Mouse (Mus musculus): ENCODE results near the gene Suox.
"Not testable (repeated sequence)": the region's sequence is repeated elsewhere in the genome, so short reads cannot be mapped to it uniquely, and the experiment has no call there.

Gene Suox

DNA sequence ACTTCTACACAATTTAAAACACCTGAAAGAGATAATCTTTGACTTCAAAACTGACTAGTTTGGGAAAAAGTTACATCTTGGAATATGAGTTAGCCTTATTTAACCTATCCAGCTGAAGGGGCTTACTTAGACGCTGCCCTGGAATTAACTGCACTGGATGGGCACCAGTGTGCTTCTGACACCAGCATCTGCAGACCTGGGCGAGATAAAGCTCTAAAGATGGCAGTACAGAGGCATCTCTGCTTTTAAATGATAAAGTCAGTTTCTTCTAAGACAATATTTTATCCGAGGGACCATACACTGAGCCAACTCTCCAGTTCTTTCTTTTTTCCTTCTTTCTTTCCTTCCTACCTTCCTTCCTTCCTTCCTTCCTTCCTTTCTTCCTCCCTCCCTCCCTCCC lies 9.1 kb downstream of the Suox start:
- DNase-seq (ENCODE audit: low spot score in 2 of 2), result no peak

GRCm38 (mm10) chr10:128663441-128664220 lies 10.2 kb downstream of the Suox start:
- no peak for DNase-seq (ENCODE audit: low spot score in 2 of 2)

- DNase-seq (ENCODE audit: low spot score in 2 of 2), result no peak
Observed at GRCm38 (mm10) chr10:128662465-128662864, 11.4 kb downstream of the Suox start.

- no peak for DNase-seq (ENCODE audit: low spot score in 2 of 2)
Observed at GRCm38 (mm10) chr10:128659490-128659889, 14.4 kb downstream of the Suox start.

DNA sequence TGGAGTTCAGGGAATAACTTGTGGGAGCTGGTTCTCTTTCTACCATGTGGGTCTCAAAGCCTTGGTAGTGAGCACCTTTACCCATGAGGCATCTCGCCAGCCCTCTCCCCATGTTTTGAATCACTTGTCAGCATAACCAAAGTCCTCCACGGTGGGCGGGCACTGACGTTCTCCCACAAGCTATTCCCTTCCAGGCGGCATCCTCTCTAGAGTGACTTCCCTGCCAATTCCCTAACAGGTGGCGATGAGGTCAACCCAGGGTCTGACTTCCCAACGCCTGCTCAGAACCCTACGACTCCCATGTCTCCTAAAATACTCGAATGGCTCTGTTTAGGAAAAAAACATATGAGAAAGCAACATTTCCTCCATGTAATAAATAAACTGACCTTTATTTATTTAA lies 16.0 kb downstream of the Suox start:
- no peak for DNase-seq (ENCODE audit: low spot score in 2 of 2)

- DNase-seq (ENCODE audit: low spot score in 2 of 2), result no peak
Observed at GRCm38 (mm10) chr10:128656731-128657130, 17.1 kb downstream of the Suox start.

DNA sequence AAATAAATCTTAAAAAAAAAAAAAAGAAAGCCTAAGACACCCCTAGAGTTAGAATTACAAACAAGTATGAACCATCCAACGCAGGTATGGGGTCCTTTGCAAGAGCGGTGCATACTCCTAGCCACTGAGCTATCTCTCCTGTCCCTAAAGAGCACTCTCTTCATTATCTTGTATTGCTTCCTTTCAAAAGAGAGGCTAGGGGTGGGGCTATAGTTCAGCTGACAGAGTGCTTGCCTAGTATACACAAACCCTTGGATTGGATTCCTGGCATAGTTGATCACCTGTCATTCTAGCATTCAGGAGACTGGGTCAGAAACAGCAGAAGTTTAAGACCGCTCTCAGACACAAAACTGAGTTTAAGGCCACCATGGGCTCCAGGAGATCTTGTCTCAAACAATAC lies 18.6 kb downstream of the Suox start:
- no peak for DNase-seq (ENCODE audit: low spot score in 2 of 2)

DNA sequence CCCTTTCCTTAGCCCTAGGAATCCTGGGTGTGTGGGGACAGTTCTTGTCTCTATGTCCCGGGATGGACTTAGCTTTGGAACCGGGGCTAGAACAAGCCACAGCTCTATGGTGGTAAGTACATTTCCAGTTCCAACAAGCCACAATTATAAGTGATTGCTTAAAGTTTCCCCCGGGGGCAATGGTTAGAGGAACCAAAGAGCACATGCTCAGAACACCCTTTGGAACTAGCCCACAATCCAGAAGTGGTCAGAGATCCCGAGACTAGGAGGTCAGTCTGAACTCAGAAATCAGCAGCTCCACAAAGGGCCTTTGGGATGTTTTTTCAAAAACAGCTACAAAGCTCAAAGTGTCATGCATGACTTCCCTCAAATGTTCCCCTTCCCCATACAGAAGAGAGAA lies 20.0 kb downstream of the Suox start:
- no peak for DNase-seq (ENCODE audit: low spot score in 2 of 2)

DNA sequence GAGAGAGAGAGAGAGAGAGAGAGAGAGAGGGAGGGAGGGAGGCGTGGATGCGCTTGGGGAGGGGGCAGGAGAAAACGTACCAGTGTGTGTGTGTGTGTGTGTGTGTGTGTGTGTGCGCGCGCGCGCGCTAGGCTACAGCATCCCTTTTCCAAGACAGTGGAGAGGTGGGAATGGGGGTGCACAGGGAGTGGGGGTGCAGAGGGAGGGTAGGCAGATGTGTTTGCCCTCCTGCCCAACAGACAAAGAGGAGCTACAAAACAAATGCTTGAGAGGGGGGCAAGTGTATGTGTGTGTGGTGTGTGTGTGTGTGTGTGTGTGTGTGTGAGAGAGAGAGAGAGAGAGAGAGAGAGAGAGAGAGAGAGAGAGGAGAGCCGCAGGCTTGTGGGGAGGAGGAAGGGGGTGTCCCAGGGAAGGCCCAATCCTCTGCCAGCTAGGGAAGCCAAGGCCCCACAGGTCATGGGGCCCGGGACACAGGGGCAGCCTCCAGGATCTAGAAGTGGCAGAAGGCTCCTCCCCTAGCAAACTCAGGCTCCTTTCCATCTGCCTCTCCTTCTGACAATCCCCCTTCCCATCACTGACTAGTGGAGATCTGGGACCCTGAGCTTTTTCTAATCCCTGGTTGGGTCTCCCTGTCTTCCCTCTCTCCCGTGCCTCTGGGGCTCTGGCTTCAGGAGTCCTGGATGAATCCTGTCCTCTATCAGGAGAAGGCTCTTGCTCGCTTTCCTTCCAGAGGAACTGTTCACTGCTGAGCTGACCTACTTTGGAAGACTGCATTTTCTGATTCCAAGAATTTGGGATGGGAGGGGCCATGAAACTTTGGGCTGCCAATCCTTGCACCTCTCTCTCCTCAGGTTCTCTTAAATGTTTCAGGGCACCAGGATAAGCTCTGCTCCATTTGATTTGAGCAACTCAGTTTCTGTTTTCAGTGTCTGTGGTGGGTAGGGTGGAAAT lies 27.5 kb downstream of the Suox start:
- DNase-seq (ENCODE audit: low spot score in 2 of 2), result peak in 1 of 2 experiments; percentile 20

DNA sequence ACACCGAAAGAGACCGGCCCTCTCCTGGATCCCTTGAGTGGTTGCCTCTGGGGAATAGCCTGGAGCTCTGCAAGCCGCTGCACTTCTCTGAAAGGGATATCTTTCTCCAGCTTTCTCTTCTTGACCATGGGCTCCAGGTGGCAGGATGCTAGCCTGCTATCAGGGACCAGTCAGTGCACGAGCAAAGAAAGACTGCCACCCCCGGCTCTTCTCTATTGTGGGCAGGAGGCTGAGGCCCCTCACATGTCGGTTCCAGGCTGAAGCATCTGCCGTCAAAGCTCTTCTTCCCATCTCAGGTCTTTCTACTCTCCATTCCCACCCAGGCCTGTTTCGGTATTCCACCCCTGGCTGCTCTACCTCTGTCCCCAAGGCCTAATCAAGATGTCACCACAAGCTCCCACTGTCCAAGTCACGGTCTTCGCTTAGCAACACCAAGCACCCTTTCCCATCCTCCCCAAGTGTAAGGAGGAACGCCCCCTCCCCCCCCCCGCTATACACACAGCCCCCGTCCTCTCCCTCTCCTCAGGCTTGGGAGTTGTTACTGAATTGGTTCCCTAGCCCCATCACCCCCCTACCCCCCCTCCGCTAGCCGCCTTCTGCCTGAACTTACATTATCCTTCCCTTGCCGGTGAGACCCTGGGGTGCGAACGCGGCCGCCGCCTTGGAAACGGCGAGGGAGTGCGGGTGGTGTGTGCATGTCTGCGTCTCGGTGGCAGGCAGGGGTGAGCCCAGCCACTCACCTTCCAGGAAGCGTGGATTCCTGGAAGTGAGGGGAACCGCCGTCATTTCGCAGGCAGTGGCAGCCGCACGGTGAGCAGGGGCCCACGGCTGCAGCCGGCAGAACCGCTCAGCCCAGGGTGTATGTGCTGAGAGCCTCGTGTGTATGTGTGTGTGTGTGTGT lies 28.5 kb downstream of the Suox start, which contains the start of gene Ikzf4:
Gene Ikzf4, minus strand, starts transcription at position 881 of the 901 bp plus-strand sequence.
- DNase-seq (ENCODE audit: low spot score in 2 of 2), result peak; percentile 31 to 36

DNA sequence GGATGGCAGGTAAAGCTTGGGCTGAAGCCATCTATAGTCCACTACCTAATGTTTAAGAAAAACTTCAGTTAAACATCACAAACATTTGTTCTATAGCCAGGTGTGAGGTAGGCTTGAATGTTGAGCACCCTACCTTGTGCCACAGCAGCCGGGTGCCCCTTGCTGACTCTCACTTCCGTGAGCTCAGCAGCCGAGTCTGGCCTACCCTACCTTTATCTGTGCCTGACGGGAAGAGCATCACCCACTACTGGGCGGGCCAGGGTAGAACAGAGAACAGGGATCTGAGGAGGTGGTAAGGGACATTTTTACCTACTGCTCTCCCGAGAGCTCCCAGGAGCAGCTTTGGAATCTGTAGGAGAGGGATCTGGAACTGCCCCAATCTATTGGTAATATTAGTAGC lies 31.1 kb downstream of the Suox start:
- DNase-seq (ENCODE audit: low spot score in 2 of 2), result no peak

DNA sequence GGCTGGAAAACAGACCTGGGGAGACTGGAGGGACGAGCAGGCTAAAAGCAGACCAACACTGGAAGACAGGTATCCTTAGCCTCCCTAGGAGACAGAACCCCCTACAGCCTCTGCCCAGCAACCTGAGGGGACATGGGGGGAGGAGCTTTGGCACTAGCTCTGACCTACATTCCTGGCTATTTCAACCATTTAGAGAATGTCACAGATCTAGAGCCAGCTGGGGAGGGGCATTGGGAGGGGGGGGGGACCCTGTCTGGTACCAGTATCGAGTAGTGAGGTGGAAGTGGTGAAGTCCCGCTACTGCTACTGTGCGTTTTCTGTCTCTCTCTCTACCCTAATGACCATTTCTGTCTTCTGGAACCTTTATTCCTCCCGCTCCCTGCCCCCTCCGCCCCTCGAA lies 32.0 kb downstream of the Suox start:
- DNase-seq (ENCODE audit: low spot score in 2 of 2), result no peak

DNA sequence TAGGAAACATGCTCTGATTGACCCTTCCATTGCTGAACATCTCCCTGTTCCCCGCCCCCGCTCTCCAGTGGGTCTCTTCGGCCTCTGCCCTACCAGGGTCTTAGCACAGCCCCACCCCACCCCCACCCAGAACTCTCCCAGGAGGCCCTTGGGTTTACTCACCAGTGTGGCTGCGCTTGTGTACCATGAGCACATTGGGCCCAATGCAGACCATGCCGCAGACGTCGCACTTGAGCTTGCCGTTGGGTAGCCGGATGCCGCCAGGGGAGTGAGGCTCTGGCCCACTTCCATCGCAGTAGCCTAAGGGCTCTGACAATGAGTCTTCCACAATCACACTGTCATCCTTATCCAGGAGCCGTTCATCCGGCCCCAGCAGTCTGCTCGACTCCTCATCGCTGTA lies 33.0 kb downstream of the Suox start:
- no peak for DNase-seq (ENCODE audit: low spot score in 2 of 2)

GRCm38 (mm10) chr10:128639999-128640398 lies 33.9 kb downstream of the Suox start:
- DNase-seq (ENCODE audit: low spot score in 2 of 2), result no peak

GRCm38 (mm10) chr10:128637011-128637410 lies 36.9 kb downstream of the Suox start:
- DNase-seq (ENCODE audit: low spot score in 2 of 2), result no peak

DNA sequence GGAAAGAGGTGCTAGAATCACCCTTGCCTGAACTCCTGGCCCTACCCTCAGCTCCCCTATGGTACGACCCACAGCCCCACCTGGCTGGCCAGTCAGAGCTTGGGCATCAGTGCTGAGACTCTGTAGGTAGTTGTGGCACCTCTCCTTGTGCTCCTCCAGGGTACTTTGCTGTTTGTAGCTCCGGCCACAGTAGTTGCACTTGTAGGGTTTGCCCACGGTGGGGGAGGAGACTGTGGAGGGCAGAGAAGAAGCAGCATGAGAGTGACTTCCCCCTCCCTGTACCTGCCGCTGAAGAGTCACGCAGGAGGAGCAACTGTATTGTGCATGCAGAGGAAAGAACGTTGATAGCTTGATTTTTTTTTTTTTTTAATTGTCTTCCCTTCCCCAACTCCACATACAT lies 37.3 kb downstream of the Suox start:
- DNase-seq (ENCODE audit: low spot score in 2 of 2), result no peak

GRCm38 (mm10) chr10:128635697-128636096 lies 38.2 kb downstream of the Suox start:
- no peak for DNase-seq (ENCODE audit: low spot score in 2 of 2)

DNA sequence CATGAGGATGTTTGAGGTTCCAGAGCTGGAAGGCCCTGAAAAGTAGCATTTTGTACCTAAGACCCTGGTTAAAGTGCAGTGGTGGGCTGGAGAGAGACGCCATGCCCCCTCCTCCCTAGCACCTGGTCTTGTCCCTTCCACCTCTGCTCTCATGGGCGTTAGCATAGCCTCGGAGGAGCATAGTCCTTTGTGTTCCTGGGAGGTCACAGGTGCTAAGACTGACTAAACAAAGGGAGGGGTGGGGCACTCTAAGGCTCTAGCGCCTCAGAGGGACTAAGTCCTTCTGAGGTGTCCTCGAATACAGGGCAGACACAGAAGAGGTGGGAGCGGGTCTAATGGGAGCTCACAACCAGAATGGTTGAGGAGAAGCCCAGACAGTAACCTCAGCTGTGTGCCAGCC lies 42.3 kb downstream of the Suox start:
- DNase-seq (ENCODE audit: low spot score in 2 of 2), result no peak

- not testable (repeated sequence) for DNase-seq (ENCODE audit: low spot score in 2 of 2)
Observed at GRCm38 (mm10) chr10:128630306-128630705, 43.6 kb downstream of the Suox start.

- no peak for DNase-seq (ENCODE audit: low spot score in 2 of 2)
Observed at GRCm38 (mm10) chr10:128629746-128630145, 44.1 kb downstream of the Suox start.

- no peak for DNase-seq (ENCODE audit: low spot score in 2 of 2)
Observed at GRCm38 (mm10) chr10:128627398-128628317, 46.2 kb downstream of the Suox start.

Measured in frontal cortex, postnatal 14 days (tissue).